Mouse (Mus musculus) heart, adult 2 months (tissue): Measurements from ENCODE around the gene Snx25. TPM values are rescaled to one million over a fixed set of nuclear protein-coding genes. Genes with fewer than 3 reads are reported as not detected.

Source experiments
- DNase-seq, 2 experiments: peaks; one replicate each; pipeline ENCODE4 v3.0.0; 2021
- H3K27ac ChIP-seq: fragments of 200-600 bp; 2 replicates; pipeline ENCODE4 v1.8.1; 2022
- H3K27me3 ChIP-seq: fragments of 200-500 bp; 2 replicates; pipeline ENCODE4 v1.6.1; 2012; ENCODE audit warnings: mild to moderate bottlenecking, low read length, inconsistent platforms, mixed read lengths; ENCODE audit not compliant: control insufficient read depth, insufficient read depth
- H3K36me3 ChIP-seq: fragments of 200-500 bp; 2 replicates; pipeline ENCODE4 v1.6.1; 2012; ENCODE audit warnings: low read length, inconsistent platforms; ENCODE audit not compliant: control insufficient read depth, insufficient read depth
- H3K4me1 ChIP-seq: fragments of 200-500 bp; 2 replicates; pipeline ENCODE4 v1.6.1; 2011; ENCODE audit warnings: low read length; ENCODE audit not compliant: control insufficient read depth, insufficient read depth
- H3K4me3 ChIP-seq: fragments of 200-600 bp; 2 replicates; pipeline ENCODE4 v1.8.1; 2022
- H3K79me2 ChIP-seq: fragments of 200-500 bp; replicated peaks from 2 replicates; pipeline ENCODE4 v1.6.1; 2012; ENCODE audit warnings: mild to moderate bottlenecking, inconsistent platforms, low read length, moderate library complexity, mixed read lengths; ENCODE audit not compliant: control insufficient read depth, insufficient read depth
- H3K9ac ChIP-seq: fragments of 200-500 bp; 2 replicates; pipeline ENCODE4 v1.6.1; 2012; ENCODE audit warnings: low read depth, mild to moderate bottlenecking, control low read depth, inconsistent platforms, low read length, mixed read lengths
- CTCF ChIP-seq: fragments of 200-600 bp; IDR thresholded peaks from 2 replicates; pipeline ENCODE4 v1.8.1; 2022; ENCODE audit warnings: antibody characterized with exemption, mild to moderate bottlenecking, moderate library complexity
- EP300 ChIP-seq: fragments of 200-500 bp; IDR thresholded peaks from 2 replicates; pipeline ENCODE4 v1.6.1; 2011; ENCODE audit warnings: low read depth, low read length, control low read depth; ENCODE audit not compliant: insufficient read depth
- POLR2A ChIP-seq: fragments of 200-500 bp; IDR thresholded peaks from 2 replicates; pipeline ENCODE4 v1.6.1; 2011; ENCODE audit warnings: mild to moderate bottlenecking, low read depth, low read length, control low read depth; ENCODE audit not compliant: insufficient read depth
- WGBS: fragments of 180-500 bp; shearing (Covaris S2); methylation state at CpG from one replicate; pipeline ENCODE4 v1.1.7; 2018; 5-methylcytosine and 5-hydroxymethylcytosine counted together
- intact Hi-C: fragments of 180-260 bp; cut with DNase I; formaldehyde crosslinking; loops from one replicate; pipeline ENCODE4 v1.15.1; 2025
- polyA plus RNA-seq: library from polyadenylated mRNA; depleted of rRNA; stranded (reverse); fragments of >200 nt; gene quantifications from 2 replicates; pipeline ENCODE4 v1.2.3, GENCODE M21; 2012
- total RNA-seq, 2 experiments: library from RNA; stranded (reverse); gene quantifications; 2 replicates each; pipeline ENCODE4 v1.2.3; 2021

Snx25 gene
- total and polyA plus RNA-seq, 3 experiments = 3.2 to 8.8 (median 7.1) TPM

DNA sequence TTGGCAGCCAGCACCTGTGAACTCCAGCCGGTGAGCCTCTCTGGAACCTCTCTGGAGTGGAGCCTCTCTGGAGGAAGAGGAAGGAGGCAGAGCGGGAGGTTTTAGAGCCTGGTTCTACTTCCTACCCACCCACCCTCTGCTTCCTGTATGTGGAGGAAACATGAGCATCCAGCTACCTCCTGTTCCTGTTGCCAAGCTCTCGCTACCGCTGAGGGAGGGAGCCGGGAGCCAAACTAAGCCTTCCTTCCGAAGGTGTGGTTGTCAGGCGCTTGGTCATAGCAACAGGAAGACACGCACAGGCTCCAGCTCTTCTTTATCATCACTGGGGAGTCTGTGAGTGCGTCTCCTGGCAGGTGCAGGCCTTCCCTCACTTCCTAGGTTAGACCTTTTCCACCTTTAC, 129.8 kb downstream of the Snx25 start:
- peak; percentile 46 to 53 for DNase-seq
- Histone ChIP-seq H3K9ac (no peak overlapping the region), H3K79me2 (no peaks in the 10 kb centered on the region), H3K27me3 (no peaks in the 10 kb centered on the region), H3K36me3 (no peaks in the 10 kb centered on the region), H3K4me1 (peaks cover 3% of the 10 kb centered on the region), H3K27ac (peak overlapping the region; percentile 60), H3K4me3 (no peak overlapping the region)
- TF ChIP-seq EP300 = 0 out of 2 replicates have a peak, but pooled peaks have one; percentile 16
- TF ChIP-seq CTCF = no peak
- 0 out of 2 replicates have a peak, but pooled peaks have one; percentile 33 for TF ChIP-seq POLR2A
- 45% methylated on average over 9 of the region's 9 CpGs for WGBS
- intact Hi-C loops = no loop called here

DNA sequence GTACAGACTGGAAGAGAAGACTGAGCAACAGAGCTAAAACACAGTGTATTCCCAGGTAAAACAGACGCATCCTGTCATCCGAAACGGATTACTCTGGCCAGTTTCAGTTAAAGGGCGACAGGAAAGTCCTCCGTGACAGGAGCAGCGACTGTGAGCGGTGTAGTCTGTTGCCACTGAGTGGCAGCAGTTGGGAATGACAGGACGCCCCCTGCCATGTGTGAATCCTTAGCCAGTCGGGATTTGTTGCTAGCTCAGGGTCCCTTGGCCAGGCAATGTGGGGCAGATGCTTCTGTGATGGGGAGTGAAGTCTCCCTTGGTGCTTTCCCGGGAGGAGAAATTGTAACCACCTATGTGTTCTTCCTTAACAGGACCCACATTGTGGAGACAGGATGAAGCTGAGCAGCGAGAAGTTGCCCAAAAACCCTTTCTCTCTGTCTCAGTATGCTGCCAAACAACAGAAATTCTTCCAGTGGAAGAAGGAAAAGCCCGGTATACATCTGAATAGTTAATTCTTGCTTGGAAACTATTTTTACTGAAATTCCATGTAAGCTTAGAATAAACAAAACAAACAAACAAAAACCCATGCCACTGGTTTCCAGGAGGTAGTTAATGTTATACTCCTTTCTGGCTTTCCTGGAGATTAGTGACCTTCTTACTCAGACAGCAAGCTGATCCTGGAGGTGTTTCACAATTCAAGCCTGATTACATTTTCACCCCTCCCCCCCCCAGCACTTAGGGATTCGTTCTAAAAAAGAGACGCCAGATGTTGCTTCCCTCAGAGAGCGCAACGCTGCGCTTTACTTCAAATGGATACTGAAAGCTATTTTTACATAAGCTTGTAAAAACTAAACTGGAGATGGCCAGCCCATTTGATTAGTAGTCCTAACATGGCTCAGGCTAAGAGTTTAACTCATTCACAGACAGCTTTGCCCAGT, 140.9 kb downstream of the Snx25 start:
- 6% methylated on average over 17 of the region's 17 CpGs for WGBS
- Histone ChIP-seq H3K79me2 (no peaks in the 10 kb centered on the region), H3K27ac (peak overlapping the region; percentile 62), H3K27me3 (no peaks in the 10 kb centered on the region), H3K9ac (peak overlapping the region; percentile 59), H3K4me1 (peaks cover 2% of the 10 kb centered on the region), H3K36me3 (no peaks in the 10 kb centered on the region), H3K4me3 (peak overlapping the region; percentile 33)
- 0 out of 2 replicates have a peak, but pooled peaks have one; percentile 39 for TF ChIP-seq EP300
- peak; percentile 70 for TF ChIP-seq CTCF
- TF ChIP-seq POLR2A = no peak
- DNase-seq = peak; percentile 41 to 51
- intact Hi-C loops = no loop called here

DNA sequence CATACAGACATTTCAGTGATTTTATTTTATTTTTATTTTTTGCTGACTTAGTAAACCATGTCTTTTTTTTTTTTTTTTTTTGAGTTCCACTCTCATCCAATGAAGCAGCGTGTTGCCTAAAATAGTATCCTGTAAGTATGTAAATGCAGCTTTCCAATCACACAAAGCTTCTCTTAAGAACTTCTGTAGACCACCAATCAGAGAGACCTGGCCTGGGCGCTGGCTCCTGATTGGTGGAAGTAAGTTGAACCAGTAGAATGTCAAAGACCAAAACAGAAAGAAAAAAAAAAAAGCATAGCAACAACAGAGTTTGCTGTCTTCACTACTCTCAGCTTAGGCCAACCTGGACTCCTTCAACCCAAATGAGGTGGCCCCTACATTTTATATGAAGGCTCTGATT, 141.7 kb downstream of the Snx25 start:
- Histone ChIP-seq H3K27me3 (no peaks in the 10 kb centered on the region), H3K4me1 (peaks cover 2% of the 10 kb centered on the region), H3K27ac (peak overlapping the region; percentile 62), H3K9ac (peak overlapping the region; percentile 50), H3K79me2 (no peaks in the 10 kb centered on the region), H3K36me3 (peaks cover 2% of the 10 kb centered on the region; the same call in 1 of the 2 replicates), H3K4me3 (peak overlapping the region; percentile 33)
- DNase-seq = no peak
- intact Hi-C loops = no loop called here
- TF ChIP-seq POLR2A = no peak
- no peak for TF ChIP-seq CTCF
- TF ChIP-seq EP300 = no peak
- whole genome bisulfite sequencing = 49% methylated on average over 2 of the region's 2 CpGs

DNA sequence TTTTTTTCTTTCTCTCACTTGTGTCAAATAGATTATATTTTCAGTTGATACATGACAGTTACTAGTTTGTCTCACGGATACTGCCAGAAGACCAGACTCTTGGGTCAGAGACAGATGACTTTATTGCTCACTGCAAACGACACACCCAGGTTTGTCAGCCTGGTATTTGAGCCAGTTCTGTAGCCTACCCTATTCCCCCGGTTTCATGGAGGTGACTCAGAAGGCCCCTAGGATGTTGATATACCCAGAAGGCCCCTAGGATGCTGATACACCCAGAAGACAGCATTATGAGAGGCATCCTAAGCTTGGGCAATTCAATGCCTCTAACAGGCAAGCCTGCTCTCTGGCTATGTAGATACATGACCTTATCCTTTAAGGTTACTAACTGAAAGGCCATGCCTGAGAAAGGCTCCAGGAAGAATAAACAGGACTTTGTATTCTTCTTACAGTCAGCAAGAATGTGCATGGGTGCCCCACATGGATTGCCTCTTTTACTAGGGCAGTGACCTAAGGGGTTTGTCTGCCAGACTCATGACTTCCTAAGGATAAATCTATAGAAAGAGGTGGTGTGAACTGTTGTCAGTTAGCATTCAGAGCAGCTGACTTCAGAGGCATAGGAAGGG, 144.8 kb downstream of the Snx25 start:
- peaks cover 4% of the 10 kb centered on the region; the same call in 1 of the 2 replicates for H3K36me3 ChIP-seq
- TF ChIP-seq CTCF (no peak), EP300 (no peak), POLR2A (no peak)
- intact Hi-C loops = no loop called here
- H3K79me2 ChIP-seq = no peaks in the 10 kb centered on the region
- H3K9ac ChIP-seq = no peak overlapping the region
- DNase-seq = no peak
- H3K27me3 ChIP-seq = no peaks in the 10 kb centered on the region
- no peak overlapping the region for H3K4me3 ChIP-seq
- H3K27ac ChIP-seq = no peak overlapping the region
- 79% methylated on average over 3 of the region's 3 CpGs for WGBS
- peaks cover 2% of the 10 kb centered on the region for H3K4me1 ChIP-seq

DNA sequence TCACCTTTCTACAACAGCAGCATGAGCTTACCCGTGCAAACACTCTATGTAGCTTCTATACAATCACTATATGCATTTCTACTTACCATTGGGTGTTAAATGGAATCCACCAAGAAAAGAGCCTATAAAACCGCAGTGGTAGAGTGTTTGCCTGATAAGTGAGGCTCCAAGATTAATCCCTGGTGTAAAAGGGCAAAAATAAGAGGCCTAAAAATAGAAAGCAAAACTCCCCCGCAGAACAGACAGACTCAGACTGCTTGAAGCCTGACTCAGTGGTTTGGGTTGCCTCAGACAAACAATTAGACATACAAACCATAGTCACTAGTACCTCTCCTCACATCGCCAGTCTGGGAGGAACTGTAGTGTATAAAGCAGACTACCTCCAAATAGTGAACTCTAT, 146.4 kb downstream of the Snx25 start, which contains the start of gene Ankrd37:
Gene Ankrd37 (minus strand): TSS at position 112 of the 400 bp plus-strand sequence.
- H3K4me1 ChIP-seq = no peaks in the 10 kb centered on the region; the same call in none of the 2 replicates
- H3K36me3 ChIP-seq = peaks cover 4% of the 10 kb centered on the region
- WGBS = 22% methylated on average over 4 of the region's 4 CpGs
- peak within 1 kb of the TSS; percentile 9; the same call in 1 of the 2 replicates for H3K9ac ChIP-seq
- DNase-seq = no peak
- intact Hi-C loops = no loop called here
- TF ChIP-seq CTCF (no peak), POLR2A (no peak), EP300 (no peak)
- H3K27me3 ChIP-seq = no peaks in the 10 kb centered on the region
- no peak within 1 kb of the TSS for H3K4me3 ChIP-seq
- no peaks in the 10 kb centered on the region for H3K79me2 ChIP-seq
- peak within 1 kb of the TSS; percentile 44 for H3K27ac ChIP-seq
